Mouse (Mus musculus): Measurements from ENCODE around the gene Mapt.

Gene Mapt

GRCm38 (mm10) chr11:104278222-104278621 is 47.0 kb downstream of the Mapt start:
- DNase-seq = peak; percentile 76

- DNase-seq = peak; percentile 54
Observed at GRCm38 (mm10) chr11:104279049-104279448, 47.9 kb downstream of the Mapt start.

GRCm38 (mm10) chr11:104279538-104279937 is 48.3 kb downstream of the Mapt start:
- peak; percentile 54 for DNase-seq

GRCm38 (mm10) chr11:104281501-104281900 is 50.3 kb downstream of the Mapt start:
- DNase-seq = peak; percentile 41

- DNase-seq = no peak
Observed at GRCm38 (mm10) chr11:104287113-104287512, 55.9 kb downstream of the Mapt start.

GRCm38 (mm10) chr11:104288835-104289198 is 57.6 kb downstream of the Mapt start:
- DNase-seq = peak; percentile 98

- peak; percentile 88 for DNase-seq
Observed at GRCm38 (mm10) chr11:104289199-104290031, 58.2 kb downstream of the Mapt start.

- no peak for DNase-seq
Observed at GRCm38 (mm10) chr11:104292443-104293220, 61.4 kb downstream of the Mapt start.

GRCm38 (mm10) chr11:104293241-104293640 is 62.1 kb downstream of the Mapt start:
- DNase-seq = no peak

- no peak for DNase-seq
Observed at GRCm38 (mm10) chr11:104295145-104295544, 64.0 kb downstream of the Mapt start.

- no peak for DNase-seq
Observed at GRCm38 (mm10) chr11:104295656-104296055, 64.5 kb downstream of the Mapt start.

- no peak for DNase-seq
Observed at GRCm38 (mm10) chr11:104297671-104298070, 66.5 kb downstream of the Mapt start.

- no peak for DNase-seq
Observed at GRCm38 (mm10) chr11:104302628-104303027, 71.4 kb downstream of the Mapt start.

GRCm38 (mm10) chr11:104303088-104303960 is 72.1 kb downstream of the Mapt start:
- DNase-seq = no peak

- no peak for DNase-seq
Observed at GRCm38 (mm10) chr11:104305711-104306110, 74.5 kb downstream of the Mapt start.

- DNase-seq = no peak
Observed at GRCm38 (mm10) chr11:104306483-104306882, 75.3 kb downstream of the Mapt start.

- DNase-seq = no peak
Observed at GRCm38 (mm10) chr11:104307136-104307535, 75.9 kb downstream of the Mapt start.

GRCm38 (mm10) chr11:104309377-104310225 is 78.4 kb downstream of the Mapt start:
- no peak for DNase-seq

- no peak for DNase-seq
Observed at GRCm38 (mm10) chr11:104310226-104310887, 79.2 kb downstream of the Mapt start.

- no peak for DNase-seq
Observed at GRCm38 (mm10) chr11:104311643-104312042, 80.5 kb downstream of the Mapt start.

GRCm38 (mm10) chr11:104315703-104316102 is 84.5 kb downstream of the Mapt start:
- DNase-seq = peak; percentile 70

Data from cerebellum, adult 9-11 months (tissue).